Mouse (Mus musculus): ENCODE data around the gene Gm21988. TPM values are rescaled to one million over a fixed set of nuclear protein-coding genes. Genes with fewer than 3 reads are reported as not detected.

Gm21988 gene
- polyA plus RNA-seq, 1 experiment = 4.0 TPM

DNA sequence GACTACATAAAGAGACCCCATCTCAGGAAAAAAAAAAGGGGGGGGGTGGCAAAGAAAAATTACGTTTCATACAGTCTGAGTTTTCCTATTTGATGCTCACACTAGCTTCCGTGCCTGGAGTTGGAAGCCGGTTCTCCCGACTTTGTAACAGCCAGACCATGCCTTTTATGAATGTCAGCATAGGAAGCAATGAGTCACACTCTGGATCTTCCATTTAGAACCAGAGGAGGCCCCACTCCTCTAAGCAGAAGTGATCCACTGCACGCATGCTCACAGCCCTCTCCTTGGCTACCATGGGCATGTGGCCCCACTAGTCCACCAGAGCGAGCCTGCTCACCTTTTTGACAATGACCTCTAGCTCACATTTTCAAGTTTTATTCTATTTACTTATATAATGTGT lies 48.4 kb downstream of the Gm21988 start:
- Histone ChIP-seq H3K4me3 (ENCODE audit: insufficient read depth, low read depth, low read length) (no peak overlapping the region), H3K27ac (replicated peaks; ENCODE audit: low read depth, low read length) (no peak overlapping the region), H3K4me1 (ENCODE audit: control insufficient read depth, insufficient read depth, insufficient read length, low read length) (peaks cover 11% of the 10 kb centered on the region)

DNA sequence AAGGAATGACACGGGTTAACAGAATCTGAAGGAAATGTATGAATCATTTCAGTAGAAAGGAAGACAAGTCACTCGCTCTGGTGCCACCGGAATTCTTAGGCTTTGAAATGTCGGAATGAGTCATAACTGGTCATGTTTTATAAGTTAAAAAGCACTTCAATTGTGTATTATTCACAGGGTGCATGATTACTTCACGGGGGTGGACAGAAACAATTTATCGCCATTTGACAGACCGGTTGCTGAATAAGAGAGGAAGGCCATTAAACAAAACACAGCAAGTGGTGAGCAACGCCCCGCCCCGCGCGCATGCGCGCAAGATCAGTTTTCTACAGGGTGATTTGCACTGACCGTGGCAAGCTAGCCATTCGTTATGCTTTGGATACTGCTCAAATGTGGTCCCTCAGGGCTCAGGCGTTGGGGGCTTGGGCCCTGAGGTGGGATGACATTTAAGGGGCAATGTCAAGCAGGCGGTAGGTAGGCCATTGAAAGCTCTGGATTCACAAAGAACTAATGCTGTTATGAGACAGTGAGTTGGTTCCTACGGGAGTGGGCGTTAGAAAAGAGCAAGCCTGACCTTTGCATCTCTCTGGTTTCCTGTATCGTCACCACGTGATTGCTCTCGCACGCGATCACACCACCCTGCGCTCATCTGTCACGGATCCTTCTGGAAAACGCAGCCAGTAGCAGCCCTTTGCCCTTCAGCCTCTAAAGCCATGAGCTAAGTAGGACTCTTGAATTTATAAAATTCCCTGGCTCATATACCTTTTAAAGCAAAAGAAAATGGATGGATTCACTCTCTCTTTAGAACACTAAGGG lies 50.1 kb downstream of the Gm21988 start:
- Histone ChIP-seq H3K4me1 (ENCODE audit: control insufficient read depth, insufficient read depth, insufficient read length, low read length) (peaks cover 13% of the 10 kb centered on the region), H3K4me3 (ENCODE audit: insufficient read depth, low read depth, low read length) (no peak overlapping the region; the same call in 1 of the 2 replicates), H3K27ac (replicated peaks; ENCODE audit: low read depth, low read length) (peak overlapping the region; percentile 66)

Other genes with a start within 250 kb of the Gm21988 start
- 576 and 663 TPM in 2 replicates for gene Gabarap, start 248.7 kb downstream of the Gm21988 start, polyA plus RNA-seq (2012; ENCODE audit: insufficient read depth, insufficient read length, missing spikeins)
- gene Phf23, start 244.1 kb downstream of the Gm21988 start, polyA plus RNA-seq (2012; ENCODE audit: insufficient read depth, insufficient read length, missing spikeins) = 24.2 and 26.4 TPM in 2 replicates
- gene Dvl2, start 239.2 kb downstream of the Gm21988 start, polyA plus RNA-seq (2012; ENCODE audit: insufficient read depth, insufficient read length, missing spikeins) = 2.6 and 4.9 TPM in 2 replicates
- gene Acadvl, start 224.4 kb downstream of the Gm21988 start, polyA plus RNA-seq (2012; ENCODE audit: insufficient read depth, insufficient read length, missing spikeins) = 1,981 and 2,287 TPM in 2 replicates
- gene Dlg4, start 222.9 kb downstream of the Gm21988 start, polyA plus RNA-seq (2012; ENCODE audit: insufficient read depth, insufficient read length, missing spikeins) = 2.4 and 2.7 TPM in 2 replicates
- gene Asgr1, start 185.7 kb downstream of the Gm21988 start, polyA plus RNA-seq (2012; ENCODE audit: insufficient read depth, insufficient read length, missing spikeins) = 0.87 TPM in 1 of 2 replicates, not detected in the other
- not detected in 2 replicates for gene Asgr2, start 147.2 kb downstream of the Gm21988 start, polyA plus RNA-seq (2012; ENCODE audit: insufficient read depth, insufficient read length, missing spikeins)
- gene Mgl2, start 109.5 kb downstream of the Gm21988 start, polyA plus RNA-seq (2012; ENCODE audit: insufficient read depth, insufficient read length, missing spikeins) = 13.1 and 16.8 TPM in 2 replicates
- gene Clec10a, start 83.6 kb downstream of the Gm21988 start, polyA plus RNA-seq (2012; ENCODE audit: insufficient read depth, insufficient read length, missing spikeins) = 8.7 and 15.9 TPM in 2 replicates
- gene Slc16a11, start 27.1 kb downstream of the Gm21988 start, polyA plus RNA-seq (2012; ENCODE audit: insufficient read depth, insufficient read length, missing spikeins) = not detected in 2 replicates
- gene Slc16a13, start 18.8 kb downstream of the Gm21988 start, polyA plus RNA-seq (2012; ENCODE audit: insufficient read depth, insufficient read length, missing spikeins) = 0.67 and 2.2 TPM in 2 replicates
- gene Bcl6b, start 10.0 kb downstream of the Gm21988 start, polyA plus RNA-seq (2012; ENCODE audit: insufficient read depth, insufficient read length, missing spikeins) = 7.0 and 13.4 TPM in 2 replicates
- 28.7 and 40.6 TPM in 2 replicates for gene 0610010K14Rik, start 1.9 kb downstream of the Gm21988 start, polyA plus RNA-seq (2012; ENCODE audit: insufficient read depth, insufficient read length, missing spikeins)
- gene Rnasek, start within 50 bp of the Gm21988 start, polyA plus RNA-seq (2012; ENCODE audit: insufficient read depth, insufficient read length, missing spikeins) = 214 and 232 TPM in 2 replicates
- 0.44 and 1.5 TPM in 2 replicates for gene Alox12, start 15.5 kb upstream of the Gm21988 start, polyA plus RNA-seq (2012; ENCODE audit: insufficient read depth, insufficient read length, missing spikeins)
- not detected in 2 replicates for gene Alox12e, start 82.8 kb upstream of the Gm21988 start, polyA plus RNA-seq (2012; ENCODE audit: insufficient read depth, insufficient read length, missing spikeins)
- 0.46 and 0.55 TPM in 2 replicates for gene Alox15, start 112.2 kb upstream of the Gm21988 start, polyA plus RNA-seq (2012; ENCODE audit: insufficient read depth, insufficient read length, missing spikeins)
- 4.6 and 5.4 TPM in 2 replicates for gene Pelp1, start 170.2 kb upstream of the Gm21988 start, polyA plus RNA-seq (2012; ENCODE audit: insufficient read depth, insufficient read length, missing spikeins)
- 8.2 and 13.4 TPM in 2 replicates for gene Arrb2, start 192.8 kb upstream of the Gm21988 start, polyA plus RNA-seq (2012; ENCODE audit: insufficient read depth, insufficient read length, missing spikeins)
- gene Med11, start 212.1 kb upstream of the Gm21988 start, polyA plus RNA-seq (2012; ENCODE audit: insufficient read depth, insufficient read length, missing spikeins) = 15.0 and 16.7 TPM in 2 replicates
- 0.42 TPM in 1 of 2 replicates, not detected in the other for gene Zmynd15, start 219.6 kb upstream of the Gm21988 start, polyA plus RNA-seq (2012; ENCODE audit: insufficient read depth, insufficient read length, missing spikeins)
- 5.0 TPM in 2 replicates for gene Cxcl16, start 220.2 kb upstream of the Gm21988 start, polyA plus RNA-seq (2012; ENCODE audit: insufficient read depth, insufficient read length, missing spikeins)

All from brown adipose tissue, adult 24 weeks (tissue).